Mouse (Mus musculus): Measurements from ENCODE around the gene Aox1. TPM values are rescaled to one million over a fixed set of nuclear protein-coding genes. Genes with fewer than 3 reads are reported as not detected.

Aox1 gene
- polyA plus RNA-seq, 1 experiment, result 2.4 TPM

GRCm38 (mm10) chr1:58111315-58111714 is 81.6 kb downstream of the Aox1 start:
- 93% methylated on average over 4 of the region's 4 CpGs for WGBS
- H3K4me3 ChIP-seq (ENCODE audit: control insufficient read depth, insufficient read depth, low read length), result no peak overlapping the region
- no peak for DNase-seq
- no peak overlapping the region for H3K27ac ChIP-seq (ENCODE audit: control insufficient read depth, insufficient read depth, low read length)
- no peaks in the 10 kb centered on the region for H3K36me3 ChIP-seq (ENCODE audit: control insufficient read depth, insufficient read depth, low read length)
- no peaks in the 10 kb centered on the region for H3K4me1 ChIP-seq (replicated peaks; ENCODE audit: control insufficient read depth, insufficient read depth, low read length)
- no peak for TF ChIP-seq CTCF (IDR thresholded peaks at IDR 0.05; ENCODE audit: borderline replicate concordance, control insufficient read depth, extremely low read depth, insufficient read depth, low read length, poor library complexity)
- no peak for TF ChIP-seq POLR2A (IDR thresholded peaks at IDR 0.05; ENCODE audit: control insufficient read depth, extremely low read depth, insufficient read depth, low read length, poor library complexity)
- no peaks in the 10 kb centered on the region for H3K27me3 ChIP-seq (ENCODE audit: control insufficient read depth, insufficient read depth, low read length)

- peak; percentile 25 for DNase-seq
- Histone ChIP-seq H3K27ac (ENCODE audit: control insufficient read depth, insufficient read depth, low read length) (no peak within 1 kb of the TSS), H3K4me1 (replicated peaks; ENCODE audit: control insufficient read depth, insufficient read depth, low read length) (no peaks in the 10 kb centered on the region), H3K27me3 (ENCODE audit: control insufficient read depth, insufficient read depth, low read length) (no peaks in the 10 kb centered on the region), H3K36me3 (ENCODE audit: control insufficient read depth, insufficient read depth, low read length) (no peaks in the 10 kb centered on the region), H3K4me3 (ENCODE audit: control insufficient read depth, insufficient read depth, low read length) (no peak within 1 kb of the TSS)
- TF ChIP-seq CTCF (IDR thresholded peaks at IDR 0.05; ENCODE audit: borderline replicate concordance, control insufficient read depth, extremely low read depth, insufficient read depth, low read length, poor library complexity), result no peak
- TF ChIP-seq POLR2A (IDR thresholded peaks at IDR 0.05; ENCODE audit: control insufficient read depth, extremely low read depth, insufficient read depth, low read length, poor library complexity), result no peak
- WGBS, result 39% methylated on average over 11 of the region's 11 CpGs
Measured at GRCm38 (mm10) chr1:58112880-58113279, 83.1 kb downstream of the Aox1 start, which contains the start of gene Aox3. Gene Aox3 (plus strand): TSS chr1:58113130.

GRCm38 (mm10) chr1:58113441-58113840 is 83.7 kb downstream of the Aox1 start:
- Histone ChIP-seq H3K27ac (ENCODE audit: control insufficient read depth, insufficient read depth, low read length) (no peak overlapping the region), H3K36me3 (ENCODE audit: control insufficient read depth, insufficient read depth, low read length) (no peaks in the 10 kb centered on the region), H3K4me3 (ENCODE audit: control insufficient read depth, insufficient read depth, low read length) (no peak overlapping the region), H3K4me1 (replicated peaks; ENCODE audit: control insufficient read depth, insufficient read depth, low read length) (no peaks in the 10 kb centered on the region), H3K27me3 (ENCODE audit: control insufficient read depth, insufficient read depth, low read length) (no peaks in the 10 kb centered on the region)
- DNase-seq, result no peak
- no peak for TF ChIP-seq POLR2A (IDR thresholded peaks at IDR 0.05; ENCODE audit: control insufficient read depth, extremely low read depth, insufficient read depth, low read length, poor library complexity)
- no peak for TF ChIP-seq CTCF (IDR thresholded peaks at IDR 0.05; ENCODE audit: borderline replicate concordance, control insufficient read depth, extremely low read depth, insufficient read depth, low read length, poor library complexity)

- Histone ChIP-seq H3K36me3 (ENCODE audit: control insufficient read depth, insufficient read depth, low read length) (no peaks in the 10 kb centered on the region), H3K4me1 (replicated peaks; ENCODE audit: control insufficient read depth, insufficient read depth, low read length) (no peaks in the 10 kb centered on the region), H3K27ac (ENCODE audit: control insufficient read depth, insufficient read depth, low read length) (no peak overlapping the region), H3K4me3 (ENCODE audit: control insufficient read depth, insufficient read depth, low read length) (no peak overlapping the region), H3K27me3 (ENCODE audit: control insufficient read depth, insufficient read depth, low read length) (no peaks in the 10 kb centered on the region)
- TF ChIP-seq POLR2A (IDR thresholded peaks at IDR 0.05; ENCODE audit: control insufficient read depth, extremely low read depth, insufficient read depth, low read length, poor library complexity), result no peak
- TF ChIP-seq CTCF (IDR thresholded peaks at IDR 0.05; ENCODE audit: borderline replicate concordance, control insufficient read depth, extremely low read depth, insufficient read depth, low read length, poor library complexity), result no peak
- no peak for DNase-seq
- WGBS, result 86% methylated on average over 6 of the region's 6 CpGs
Measured at GRCm38 (mm10) chr1:58114021-58114560, 84.4 kb downstream of the Aox1 start.

GRCm38 (mm10) chr1:58114666-58115375 is 85.1 kb downstream of the Aox1 start:
- no peaks in the 10 kb centered on the region for H3K4me1 ChIP-seq (replicated peaks; ENCODE audit: control insufficient read depth, insufficient read depth, low read length)
- no peak overlapping the region for H3K27ac ChIP-seq (ENCODE audit: control insufficient read depth, insufficient read depth, low read length)
- H3K4me3 ChIP-seq (ENCODE audit: control insufficient read depth, insufficient read depth, low read length), result no peak overlapping the region
- no peaks in the 10 kb centered on the region for H3K36me3 ChIP-seq (ENCODE audit: control insufficient read depth, insufficient read depth, low read length)
- no peaks in the 10 kb centered on the region for H3K27me3 ChIP-seq (ENCODE audit: control insufficient read depth, insufficient read depth, low read length)
- DNase-seq, result no peak
- 66% methylated on average over 12 of the region's 12 CpGs for WGBS
- TF ChIP-seq CTCF (IDR thresholded peaks at IDR 0.05; ENCODE audit: borderline replicate concordance, control insufficient read depth, extremely low read depth, insufficient read depth, low read length, poor library complexity), result no peak
- TF ChIP-seq POLR2A (IDR thresholded peaks at IDR 0.05; ENCODE audit: control insufficient read depth, extremely low read depth, insufficient read depth, low read length, poor library complexity), result no peak

- WGBS, result 81% methylated on average over 3 of the region's 3 CpGs
- no peaks in the 10 kb centered on the region for H3K36me3 ChIP-seq (ENCODE audit: control insufficient read depth, insufficient read depth, low read length)
- no peak for DNase-seq
- H3K27me3 ChIP-seq (ENCODE audit: control insufficient read depth, insufficient read depth, low read length), result no peaks in the 10 kb centered on the region
- H3K4me1 ChIP-seq (replicated peaks; ENCODE audit: control insufficient read depth, insufficient read depth, low read length), result no peaks in the 10 kb centered on the region
- no peak overlapping the region for H3K27ac ChIP-seq (ENCODE audit: control insufficient read depth, insufficient read depth, low read length)
- H3K4me3 ChIP-seq (ENCODE audit: control insufficient read depth, insufficient read depth, low read length), result no peak overlapping the region
- TF ChIP-seq POLR2A (IDR thresholded peaks at IDR 0.05; ENCODE audit: control insufficient read depth, extremely low read depth, insufficient read depth, low read length, poor library complexity) (no peak), CTCF (IDR thresholded peaks at IDR 0.05; ENCODE audit: borderline replicate concordance, control insufficient read depth, extremely low read depth, insufficient read depth, low read length, poor library complexity) (no peak)
Measured at GRCm38 (mm10) chr1:58118231-58118630, 88.5 kb downstream of the Aox1 start.
